Mouse (Mus musculus): ENCODE measurements around the gene Fgfr3. TPM values are rescaled to one million over a fixed set of nuclear protein-coding genes. Genes with fewer than 3 reads are reported as not detected.

Fgfr3 gene
- 58.5 and 62.5 TPM in 2 replicates for polyA plus RNA-seq (2016; fragmentation: Nextera tagmentation; extraction: Ambion mirVana)

- H3K9me3 ChIP-seq: no peaks in the 10 kb centered on the region
- H3K27ac ChIP-seq: peak within 1 kb of the TSS; percentile 57; the same call in 1 of the 2 replicates
- peak; percentile 62 for ATAC-seq (ENCODE audit: low FRiP score, low read depth)
- peaks cover 51% of the 10 kb centered on the region for H3K4me1 ChIP-seq
- 0 out of 2 replicates have a peak, but pooled peaks cover 9% of the 10 kb centered on the region for H3K27me3 ChIP-seq (replicated peaks)
- H3K4me3 ChIP-seq: peak within 1 kb of the TSS; percentile 78
- H3K9ac ChIP-seq: peak within 1 kb of the TSS; percentile 81
- WGBS: under 1% methylated on average over 72 of the region's 73 CpGs
- H3K4me2 ChIP-seq (replicated peaks): peak within 1 kb of the TSS; percentile 96
- H3K36me3 ChIP-seq: no peaks in the 10 kb centered on the region
Measured at GRCm38 (mm10) chr5:33721541-33722265, at the start of gene Fgfr3. Gene Fgfr3, plus strand, starts transcription at chr5:33721674.

GRCm38 (mm10) chr5:33674439-33674838 is 47.0 kb upstream of the Fgfr3 start:
- ATAC-seq (ENCODE audit: low FRiP score, low read depth): 0 out of 2 replicates have a peak, but pooled peaks have one; percentile 33

GRCm38 (mm10) chr5:33675964-33676363 is 45.5 kb upstream of the Fgfr3 start:
- Histone ChIP-seq H3K4me1 (peaks cover 6% of the 10 kb centered on the region), H3K9ac (no peak overlapping the region), H3K36me3 (peaks cover 20% of the 10 kb centered on the region), H3K4me2 (replicated peaks) (no peak overlapping the region), H3K4me3 (no peak overlapping the region), H3K27ac (no peak overlapping the region), H3K9me3 (no peaks in the 10 kb centered on the region), H3K27me3 (replicated peaks) (no peaks in the 10 kb centered on the region)
- ATAC-seq (ENCODE audit: low FRiP score, low read depth): peak; percentile 33; the same call in 1 of the 2 replicates
- 0% methylated on average over 1 of the region's 1 CpGs for WGBS

More at GRCm38 (mm10) chr5:33674439-33674838, 47.0 kb upstream of the Fgfr3 start:
- H3K4me1 ChIP-seq: peaks cover 6% of the 10 kb centered on the region
- 54% methylated on average over 3 of the region's 3 CpGs for WGBS
- no peak overlapping the region for H3K27ac ChIP-seq
- no peaks in the 10 kb centered on the region for H3K27me3 ChIP-seq (replicated peaks)
- peaks cover 31% of the 10 kb centered on the region for H3K36me3 ChIP-seq
- peak overlapping the region; percentile 38; the same call in 1 of the 2 replicates for H3K9ac ChIP-seq
- H3K9me3 ChIP-seq: no peaks in the 10 kb centered on the region
- no peak overlapping the region for H3K4me3 ChIP-seq
- H3K4me2 ChIP-seq (replicated peaks): no peak overlapping the region

GRCm38 (mm10) chr5:33678244-33678643 is 43.2 kb upstream of the Fgfr3 start:
- Histone ChIP-seq H3K4me3 (no peak overlapping the region), H3K9me3 (no peaks in the 10 kb centered on the region), H3K4me1 (peaks cover 6% of the 10 kb centered on the region), H3K27ac (no peak overlapping the region), H3K27me3 (replicated peaks) (no peaks in the 10 kb centered on the region), H3K4me2 (replicated peaks) (no peak overlapping the region), H3K9ac (no peak overlapping the region), H3K36me3 (0 out of 2 replicates have a peak, but pooled peaks cover 2% of the 10 kb centered on the region)
- WGBS: 90% methylated on average over 5 of the region's 5 CpGs
- ATAC-seq (ENCODE audit: low FRiP score, low read depth): no peak

GRCm38 (mm10) chr5:33681044-33681443 is 40.4 kb upstream of the Fgfr3 start:
- no peaks in the 10 kb centered on the region for H3K36me3 ChIP-seq
- H3K4me3 ChIP-seq: no peak overlapping the region
- no peak for ATAC-seq (ENCODE audit: low FRiP score, low read depth)
- no peak overlapping the region for H3K9ac ChIP-seq
- H3K4me1 ChIP-seq: no peaks in the 10 kb centered on the region
- no peak overlapping the region for H3K27ac ChIP-seq
- H3K9me3 ChIP-seq: no peaks in the 10 kb centered on the region
- 72% methylated on average over 3 of the region's 3 CpGs for WGBS
- H3K27me3 ChIP-seq (replicated peaks): no peaks in the 10 kb centered on the region
- no peak overlapping the region for H3K4me2 ChIP-seq (replicated peaks)

GRCm38 (mm10) chr5:33681611-33682388 is 39.7 kb upstream of the Fgfr3 start:
- no peaks in the 10 kb centered on the region for H3K36me3 ChIP-seq
- WGBS: 83% methylated on average over 15 of the region's 15 CpGs
- H3K4me2 ChIP-seq (replicated peaks): no peak overlapping the region
- H3K9ac ChIP-seq: no peak overlapping the region
- H3K4me3 ChIP-seq: no peak overlapping the region
- no peaks in the 10 kb centered on the region for H3K9me3 ChIP-seq
- no peak for ATAC-seq (ENCODE audit: low FRiP score, low read depth)
- no peaks in the 10 kb centered on the region for H3K4me1 ChIP-seq
- H3K27me3 ChIP-seq (replicated peaks): no peaks in the 10 kb centered on the region
- H3K27ac ChIP-seq: no peak overlapping the region

GRCm38 (mm10) chr5:33682963-33683362 is 38.5 kb upstream of the Fgfr3 start:
- WGBS: 70% methylated on average over 4 of the region's 4 CpGs
- no peak overlapping the region for H3K4me3 ChIP-seq
- no peaks in the 10 kb centered on the region; the same call in 1 of the 2 replicates for H3K27me3 ChIP-seq (replicated peaks)
- H3K27ac ChIP-seq: no peak overlapping the region
- peaks cover 7% of the 10 kb centered on the region; the same call in 1 of the 2 replicates for H3K4me1 ChIP-seq
- no peaks in the 10 kb centered on the region for H3K36me3 ChIP-seq
- no peak overlapping the region for H3K9ac ChIP-seq
- H3K9me3 ChIP-seq: no peaks in the 10 kb centered on the region
- ATAC-seq (ENCODE audit: low FRiP score, low read depth): no peak
- no peak overlapping the region for H3K4me2 ChIP-seq (replicated peaks)

GRCm38 (mm10) chr5:33683897-33684652 is 37.4 kb upstream of the Fgfr3 start:
- Histone ChIP-seq H3K4me1 (peaks cover 18% of the 10 kb centered on the region), H3K4me2 (replicated peaks) (no peak overlapping the region), H3K27me3 (replicated peaks) (peaks cover 5% of the 10 kb centered on the region), H3K27ac (no peak overlapping the region), H3K9ac (no peak overlapping the region), H3K9me3 (no peaks in the 10 kb centered on the region), H3K36me3 (no peaks in the 10 kb centered on the region), H3K4me3 (no peak overlapping the region)
- peak; percentile 74 for ATAC-seq (ENCODE audit: low FRiP score, low read depth)
- 48% methylated on average over 7 of the region's 7 CpGs for WGBS

- Histone ChIP-seq H3K4me2 (replicated peaks) (no peak overlapping the region), H3K4me3 (no peak overlapping the region), H3K27me3 (replicated peaks) (peaks cover 6% of the 10 kb centered on the region), H3K4me1 (peaks cover 27% of the 10 kb centered on the region), H3K9ac (no peak overlapping the region), H3K9me3 (no peaks in the 10 kb centered on the region), H3K27ac (no peak overlapping the region), H3K36me3 (no peaks in the 10 kb centered on the region)
- no peak for ATAC-seq (ENCODE audit: low FRiP score, low read depth)
- 97% methylated on average over 4 of the region's 4 CpGs for WGBS
Measured at GRCm38 (mm10) chr5:33684932-33685331, 36.5 kb upstream of the Fgfr3 start.

- Histone ChIP-seq H3K27ac (no peak overlapping the region), H3K9me3 (no peaks in the 10 kb centered on the region), H3K4me2 (replicated peaks) (no peak overlapping the region), H3K4me3 (no peak overlapping the region), H3K27me3 (replicated peaks) (peaks cover 10% of the 10 kb centered on the region), H3K4me1 (peaks cover 43% of the 10 kb centered on the region), H3K9ac (no peak overlapping the region), H3K36me3 (no peaks in the 10 kb centered on the region)
- WGBS: 58% methylated on average over 4 of the region's 4 CpGs
- no peak for ATAC-seq (ENCODE audit: low FRiP score, low read depth)
Measured at GRCm38 (mm10) chr5:33687142-33687541, 34.3 kb upstream of the Fgfr3 start.

GRCm38 (mm10) chr5:33688278-33689220 is 32.9 kb upstream of the Fgfr3 start:
- H3K4me1 ChIP-seq: peaks cover 56% of the 10 kb centered on the region
- H3K4me2 ChIP-seq (replicated peaks): peak overlapping the region; percentile 45
- H3K4me3 ChIP-seq: no peak overlapping the region
- WGBS: 52% methylated on average over 14 of the region's 14 CpGs
- H3K36me3 ChIP-seq: no peaks in the 10 kb centered on the region
- peaks cover 10% of the 10 kb centered on the region for H3K27me3 ChIP-seq (replicated peaks)
- H3K27ac ChIP-seq: peak overlapping the region; percentile 28; the same call in 1 of the 2 replicates
- no peak for ATAC-seq (ENCODE audit: low FRiP score, low read depth)
- no peaks in the 10 kb centered on the region for H3K9me3 ChIP-seq
- peak overlapping the region; percentile 34 for H3K9ac ChIP-seq

Data from neural tube, embryonic 12.5 days (tissue).